12 mouse cellular contexts compared by ENCODE assay signal in the genomic region with DNA sequence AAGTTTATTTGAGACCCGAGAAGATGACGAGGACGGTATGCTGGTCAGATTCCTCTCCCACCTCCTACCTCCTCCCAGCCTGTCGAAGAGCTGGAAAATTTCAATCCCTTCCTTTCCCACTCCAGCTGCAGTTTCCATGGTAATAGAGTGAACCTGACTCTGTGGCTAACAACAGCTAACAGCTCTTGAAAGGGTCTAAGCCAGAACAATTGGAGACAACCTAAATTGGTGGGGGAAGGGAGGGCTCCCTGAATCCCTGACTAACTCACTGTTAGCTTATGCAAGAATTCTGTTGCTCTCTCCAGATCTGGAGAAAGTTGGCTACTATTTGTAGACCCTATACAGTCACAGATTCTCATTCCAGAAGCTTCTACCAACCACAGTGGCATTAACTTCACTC. TPM values are rescaled to one million over a fixed set of nuclear protein-coding genes. Genes with fewer than 3 reads are reported as not detected.
DNase-seq lines count a peak whose midpoint lies in the region; ATAC-seq and TF ChIP-seq lines count a peak whose summit lies in the region.
"Had no signal": no experiment of that assay in that cellular context is flagged by ENCODE, and none has a peak within 500 bp of the region (broad histone marks: within the 10 kb centered on the region; RNA-seq: fewer than 3 reads in every experiment).

No protein-coding gene starts in this region.

- no peak for TF ChIP-seq POLR2A in olfactory bulb, adult 2 months (IDR thresholded peaks at IDR 0.05; ENCODE audit: insufficient read depth, low read depth, low read length)

- H3K27me3 ChIP-seq in kidney, postnatal 0 days (ENCODE audit: insufficient read depth, low read length), result no peaks in the 10 kb centered on the region
- H3K27me3 ChIP-seq in embryonic facial prominence, embryonic 15.5 days, result no peaks in the 10 kb centered on the region
- H3K27me3 ChIP-seq in hindbrain, postnatal 0 days (ENCODE audit: insufficient read depth, low read length), result no peaks in the 10 kb centered on the region

- no peaks in the 10 kb centered on the region for H3K9me3 ChIP-seq in kidney, postnatal 0 days (replicated peaks; ENCODE audit: low read length)
- H3K9me3 ChIP-seq in embryonic facial prominence, embryonic 15.5 days (replicated peaks), result no peaks in the 10 kb centered on the region
- no peaks in the 10 kb centered on the region for H3K9me3 ChIP-seq in hindbrain, postnatal 0 days (ENCODE audit: low read length)

- H3K4me3 ChIP-seq in kidney, postnatal 0 days (replicated peaks; ENCODE audit: low read depth, low read length), result no peak overlapping the region
- no peak overlapping the region for H3K4me3 ChIP-seq in embryonic facial prominence, embryonic 15.5 days (replicated peaks)
- no peak overlapping the region for H3K4me3 ChIP-seq in hindbrain, postnatal 0 days (ENCODE audit: low read length)
- H3K4me3 ChIP-seq in olfactory bulb, adult 2 months (ENCODE audit: insufficient read depth, low read depth, low read length), result no peak overlapping the region
- H3K4me3 ChIP-seq: layer of hippocampus, adult 2 months had no signal

- WGBS in kidney, postnatal 0 days, result 22% methylated on average over 4 of the region's 4 CpGs
- 18% methylated on average over 4 of the region's 4 CpGs for WGBS in embryonic facial prominence, embryonic 15.5 days
- 11% methylated on average over 4 of the region's 4 CpGs for WGBS in hindbrain, postnatal 0 days
- WGBS in olfactory bulb, adult 2 months, result 20% methylated on average over 4 of the region's 4 CpGs

- H3K27ac ChIP-seq in kidney, postnatal 0 days, result no peak overlapping the region
- peak overlapping the region; percentile 17; the same call in 1 of the 2 replicates for H3K27ac ChIP-seq in embryonic facial prominence, embryonic 15.5 days (replicated peaks)
- no peak overlapping the region; the same call in 1 of the 2 replicates for H3K27ac ChIP-seq in hindbrain, postnatal 0 days
- H3K27ac ChIP-seq in olfactory bulb, adult 2 months (ENCODE audit: insufficient read depth, low read depth, low read length), result 0 out of 2 replicates have a peak overlapping the region, but pooled peaks have one; percentile 51
- H3K27ac ChIP-seq: layer of hippocampus, adult 2 months had no signal

- H3K4me1 ChIP-seq in kidney, postnatal 0 days (replicated peaks; ENCODE audit: insufficient read depth, low read length), result no peaks in the 10 kb centered on the region
- peaks cover 10% of the 10 kb centered on the region; the same call in 1 of the 2 replicates for H3K4me1 ChIP-seq in embryonic facial prominence, embryonic 15.5 days
- no peaks in the 10 kb centered on the region for H3K4me1 ChIP-seq in hindbrain, postnatal 0 days (ENCODE audit: insufficient read depth, low read length)
- no peaks in the 10 kb centered on the region for H3K4me1 ChIP-seq in olfactory bulb, adult 2 months (ENCODE audit: control insufficient read depth, insufficient read depth, low read length)

- no peak; the same call in 1 of the 2 replicates for ATAC-seq in kidney, postnatal 0 days (replicated peaks; ENCODE audit: low FRiP score, low read depth)
- peak; percentile 39; the same call in 1 of the 2 replicates for ATAC-seq in embryonic facial prominence, embryonic 15.5 days (ENCODE audit: insufficient number of reproducible peaks, low FRiP score, low TSS enrichment, low read depth)
- ATAC-seq in hindbrain, postnatal 0 days, result peak; percentile 83

- no peak overlapping the region for H3K4me2 ChIP-seq in kidney, postnatal 0 days (ENCODE audit: low read length)
- no peak overlapping the region for H3K4me2 ChIP-seq in embryonic facial prominence, embryonic 15.5 days (replicated peaks)
- H3K4me2 ChIP-seq in hindbrain, postnatal 0 days (ENCODE audit: low read depth, low read length), result no peak overlapping the region

- peak; percentile 53 for DNase-seq in kidney, postnatal 0 days (ENCODE audit: low spot score)
- DNase-seq in kidney, postnatal 25 days, result no peak
- peak; percentile 57 for DNase-seq in hindbrain, postnatal 0 days (ENCODE audit: low spot score)
- DNase-seq in urinary bladder, adult 18-20 months (ENCODE audit: low spot score in 2 of 2), result no peak
- DNase-seq in layer of hippocampus, adult 9-10 months (ENCODE audit: low spot score), result no peak
- no peak for DNase-seq in kidney, postnatal 14 days
- DNase-seq: cerebellum, adult 11-12 months; heart, postnatal 10 days; lung, postnatal 36 days had no signal

- no peak overlapping the region for H3K9ac ChIP-seq in kidney, postnatal 0 days (ENCODE audit: low read depth, low read length)
- H3K9ac ChIP-seq in embryonic facial prominence, embryonic 15.5 days, result no peak overlapping the region
- H3K9ac ChIP-seq in hindbrain, postnatal 0 days (replicated peaks; ENCODE audit: low read length), result no peak overlapping the region

- TF ChIP-seq CTCF in kidney, postnatal 0 days (IDR thresholded peaks at IDR 0.05; ENCODE audit: low read depth), result no peak
- no peak for TF ChIP-seq CTCF in hindbrain, postnatal 0 days (IDR thresholded peaks at IDR 0.05; ENCODE audit: low read depth)
- no peak for TF ChIP-seq CTCF in olfactory bulb, adult 2 months (IDR thresholded peaks at IDR 0.05; ENCODE audit: insufficient read depth, low read depth, low read length)

- H3K36me3 ChIP-seq in kidney, postnatal 0 days (ENCODE audit: insufficient read depth, low read length), result no peaks in the 10 kb centered on the region
- no peaks in the 10 kb centered on the region for H3K36me3 ChIP-seq in embryonic facial prominence, embryonic 15.5 days
- no peaks in the 10 kb centered on the region for H3K36me3 ChIP-seq in hindbrain, postnatal 0 days (ENCODE audit: insufficient read depth, low read length)

RNA-seq across cellular contexts. Expression of gene Usp29, which starts 23.1 kb away (rescaled TPM):
- 1.6 and 1.7 TPM in 2 replicates for polyA plus RNA-seq in kidney, postnatal 0 days (2015; fragmentation: Nextera tagmentation; extraction: Ambion mirVana)
- polyA plus RNA-seq in embryonic facial prominence, embryonic 15.5 days (2015; fragmentation: Nextera tagmentation; extraction: Ambion mirVana), result 9.3 and 9.9 TPM in 2 replicates
- 67.4 and 69.2 TPM in 2 replicates for total RNA-seq in hindbrain, postnatal 0 days (2014; rRNA removed)
- polyA plus RNA-seq in hindbrain, postnatal 0 days (2015; fragmentation: Nextera tagmentation; extraction: Ambion mirVana), result 30.4 and 32.1 TPM in 2 replicates
- polyA plus RNA-seq in olfactory bulb, adult 2 months (2012; ENCODE audit: insufficient read depth, insufficient read length, low replicate concordance, missing spikeins), result not detected in 2 replicates

RNA-seq across cellular contexts. Expression of gene Peg3, which starts 23.2 kb away (rescaled TPM):
- 73.5 and 75.8 TPM in 2 replicates for polyA plus RNA-seq in kidney, postnatal 0 days (2015; fragmentation: Nextera tagmentation; extraction: Ambion mirVana)
- polyA plus RNA-seq in embryonic facial prominence, embryonic 15.5 days (2015; fragmentation: Nextera tagmentation; extraction: Ambion mirVana), result 213 and 237 TPM in 2 replicates
- total RNA-seq in hindbrain, postnatal 0 days (2014; rRNA removed), result 122 and 132 TPM in 2 replicates
- polyA plus RNA-seq in hindbrain, postnatal 0 days (2015; fragmentation: Nextera tagmentation; extraction: Ambion mirVana), result 67.6 and 75.5 TPM in 2 replicates
- 84.2 and 352 TPM in 2 replicates for polyA plus RNA-seq in olfactory bulb, adult 2 months (2012; ENCODE audit: insufficient read depth, insufficient read length, low replicate concordance, missing spikeins)

RNA-seq across cellular contexts. Expression of gene Zim1, which starts 57.2 kb away (rescaled TPM):
- 2.6 and 2.8 TPM in 2 replicates for polyA plus RNA-seq in kidney, postnatal 0 days (2015; fragmentation: Nextera tagmentation; extraction: Ambion mirVana)
- 14.8 and 16.5 TPM in 2 replicates for polyA plus RNA-seq in embryonic facial prominence, embryonic 15.5 days (2015; fragmentation: Nextera tagmentation; extraction: Ambion mirVana)
- 26.2 and 30.8 TPM in 2 replicates for total RNA-seq in hindbrain, postnatal 0 days (2014; rRNA removed)
- polyA plus RNA-seq in hindbrain, postnatal 0 days (2015; fragmentation: Nextera tagmentation; extraction: Ambion mirVana), result 4.2 and 6.3 TPM in 2 replicates
- polyA plus RNA-seq in olfactory bulb, adult 2 months (2012; ENCODE audit: insufficient read depth, insufficient read length, low replicate concordance, missing spikeins), result not detected in 2 replicates

Comparison
In these comparisons a context has a peak if more than half of its experiments do, and no peak if none do; other contexts are left out.
1. DNase-seq: peak in kidney, postnatal 0 days (single experiment) and hindbrain, postnatal 0 days (single experiment); none in kidney, postnatal 25 days (0 of 2), urinary bladder, adult 18-20 months (0 of 2), layer of hippocampus, adult 9-10 months (single experiment) and kidney, postnatal 14 days (single experiment).
2. H3K27ac ChIP-seq: peak in embryonic facial prominence, embryonic 15.5 days (single experiment) and olfactory bulb, adult 2 months (single experiment); none in kidney, postnatal 0 days (single experiment) and hindbrain, postnatal 0 days (single experiment).